Mouse (Mus musculus) CH12F3 (cell line): ENCODE data around the gene Prkg2.

Experiments
- in situ Hi-C: fragments of 300-500 bp; cut with MboI; formaldehyde crosslinking; loops from 2 replicates; pipeline ENCODE4 v1.14.3; 2020; ENCODE audit warnings: low sequenced_read_pairs

Prkg2 gene

GRCm38 (mm10) chr5:99036596-99037441 lies at the start of gene Prkg2:
Gene Prkg2 (minus strand): TSS chr5:99037351.
- in situ Hi-C loops: no loop called here

- in situ Hi-C loops: no loop called here
Observed at GRCm38 (mm10) chr5:99083955-99084354, 46.8 kb upstream of the Prkg2 start.

GRCm38 (mm10) chr5:99078375-99078774 lies 41.2 kb upstream of the Prkg2 start:
- in situ Hi-C loops: no loop called here

GRCm38 (mm10) chr5:99068391-99068790 lies 31.2 kb upstream of the Prkg2 start:
- in situ Hi-C loops: no loop called here

- in situ Hi-C loops: no loop called here
Observed at GRCm38 (mm10) chr5:99062582-99062981, 25.4 kb upstream of the Prkg2 start.

GRCm38 (mm10) chr5:99039021-99039420 lies 1.9 kb upstream of the Prkg2 start:
- in situ Hi-C loops: no loop called here

GRCm38 (mm10) chr5:99037442-99037811 lies 276 bp upstream of the Prkg2 start:
- in situ Hi-C loops: no loop called here

- in situ Hi-C loops: no loop called here
Observed at GRCm38 (mm10) chr5:99035961-99036360, 1.2 kb downstream of the Prkg2 start.

- in situ Hi-C loops: no loop called here
Observed at GRCm38 (mm10) chr5:99031551-99032149, 5.5 kb downstream of the Prkg2 start.

GRCm38 (mm10) chr5:99026343-99026742 lies 10.8 kb downstream of the Prkg2 start:
- in situ Hi-C loops: no loop called here

GRCm38 (mm10) chr5:99019709-99020108 lies 17.4 kb downstream of the Prkg2 start:
- in situ Hi-C loops: no loop called here

- in situ Hi-C loops: no loop called here
Observed at GRCm38 (mm10) chr5:99015140-99015539, 22.0 kb downstream of the Prkg2 start.

- in situ Hi-C loops: no loop called here
Observed at GRCm38 (mm10) chr5:99010448-99011151, 26.6 kb downstream of the Prkg2 start.

GRCm38 (mm10) chr5:98998104-98998503 lies 39.0 kb downstream of the Prkg2 start:
- in situ Hi-C loops: no loop called here

GRCm38 (mm10) chr5:98995767-98996166 lies 41.4 kb downstream of the Prkg2 start:
- in situ Hi-C loops: no loop called here

GRCm38 (mm10) chr5:98991600-98991999 lies 45.6 kb downstream of the Prkg2 start:
- in situ Hi-C loops: no loop called here

GRCm38 (mm10) chr5:98987634-98988033 lies 49.5 kb downstream of the Prkg2 start:
- in situ Hi-C loops: no loop called here

GRCm38 (mm10) chr5:98987116-98987515 lies 50.0 kb downstream of the Prkg2 start:
- in situ Hi-C loops: no loop called here

GRCm38 (mm10) chr5:98986459-98986858 lies 50.7 kb downstream of the Prkg2 start:
- in situ Hi-C loops: no loop called here

- in situ Hi-C loops: no loop called here
Observed at GRCm38 (mm10) chr5:98986011-98986410, 51.1 kb downstream of the Prkg2 start.

GRCm38 (mm10) chr5:98985077-98985476 lies 52.1 kb downstream of the Prkg2 start:
- in situ Hi-C loops: no loop called here

- in situ Hi-C loops: no loop called here
Observed at GRCm38 (mm10) chr5:98981304-98981703, 55.8 kb downstream of the Prkg2 start.
